Mouse (Mus musculus) erythroblast, embryonic 14.5 days (primary cell): ENCODE measurements around the gene Sirt6. TPM values are rescaled to one million over a fixed set of nuclear protein-coding genes. Genes with fewer than 3 reads are reported as not detected.

Experiments
- H3K27me3 ChIP-seq: 2 replicates; pipeline ENCODE4 v1.6.1; 2012; ENCODE audit warnings: inconsistent platforms; ENCODE audit not compliant: control insufficient read depth
- H3K36me3 ChIP-seq: 2 replicates; pipeline ENCODE4 v1.6.1; 2012; ENCODE audit warnings: mild to moderate bottlenecking, inconsistent platforms; ENCODE audit not compliant: control insufficient read depth
- H3K4me1 ChIP-seq: 2 replicates; pipeline ENCODE4 v1.6.1; 2012; ENCODE audit warnings: inconsistent platforms; ENCODE audit not compliant: control insufficient read depth
- H3K4me3 ChIP-seq: replicated peaks from 2 replicates; pipeline ENCODE3; 2012; ENCODE audit warnings: moderate library complexity, mild to moderate bottlenecking, inconsistent platforms
- H3K9me3 ChIP-seq: 2 replicates; pipeline ENCODE4 v1.6.1; 2012; ENCODE audit warnings: low read length, inconsistent platforms, mixed read lengths; ENCODE audit not compliant: control insufficient read depth
- GATA1 ChIP-seq: IDR thresholded peaks from 2 replicates; pipeline ENCODE4 v1.6.1; 2012; ENCODE audit warnings: low read length, inconsistent platforms, mixed read lengths
- TAL1 ChIP-seq: IDR thresholded peaks from 3 replicates; pipeline ENCODE4 v1.6.1; 2012; ENCODE audit warnings: low read length, inconsistent platforms, mixed read lengths
- polyA plus RNA-seq: library from polyadenylated mRNA; stranded (reverse); fragments of >175 nt; gene quantifications from 2 replicates; pipeline ENCODE4 v1.2.3, GENCODE M21; 2012

The Sirt6 gene
- polyA plus RNA-seq, 1 experiment: 6.6 TPM

DNA sequence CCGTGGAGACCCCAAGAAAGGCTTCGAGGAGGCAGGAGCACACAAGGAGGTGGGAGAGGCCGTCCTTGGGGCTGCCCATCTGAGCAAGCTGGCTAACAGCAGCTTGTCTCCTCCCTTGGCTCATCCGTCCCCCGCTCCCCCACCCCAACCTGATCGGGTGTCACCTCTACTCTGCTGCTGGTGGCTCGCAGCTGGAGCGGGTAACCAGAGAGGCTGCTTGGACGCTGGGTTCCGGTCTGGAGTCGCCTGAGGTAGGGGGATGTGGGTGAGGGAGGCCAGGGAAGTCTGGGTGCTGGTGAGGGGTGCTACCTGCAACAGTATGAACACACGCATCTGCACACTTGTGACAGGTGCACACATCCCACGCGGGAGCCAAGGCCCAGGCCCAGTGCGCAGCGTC, 793 bp upstream of the Sirt6 start, which contains the start of gene Ankrd24:
Ankrd24 (plus strand) TSS at position 151 of the 400 bp plus-strand sequence.
- H3K4me3 ChIP-seq: peak within 1 kb of the TSS; percentile 72
- peaks cover 24% of the 10 kb centered on the region for H3K36me3 ChIP-seq
- TF ChIP-seq TAL1: no peak
- no peak for TF ChIP-seq GATA1
- no peaks in the 10 kb centered on the region for H3K27me3 ChIP-seq
- H3K9me3 ChIP-seq: no peaks in the 10 kb centered on the region
- H3K4me1 ChIP-seq: peaks cover 58% of the 10 kb centered on the region

DNA sequence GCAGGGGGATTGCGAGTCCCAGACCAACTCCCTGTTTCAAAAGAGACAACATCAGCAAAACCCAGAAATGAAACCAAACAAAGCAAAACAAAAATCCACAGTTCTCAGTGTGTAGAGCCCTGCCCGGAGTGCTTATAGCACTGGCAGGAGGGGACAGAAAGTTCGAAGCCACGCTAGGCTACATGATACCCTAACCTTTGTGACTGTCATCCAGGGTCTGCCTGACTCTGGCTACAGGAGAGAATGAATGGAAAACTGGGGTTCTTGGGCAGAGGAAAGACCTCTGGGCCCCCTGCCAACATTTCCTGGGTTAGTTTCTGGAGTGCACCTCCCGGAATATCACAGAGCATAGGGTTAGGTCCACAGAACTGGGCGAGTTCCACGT, 231 bp upstream of the Sirt6 start:
- Histone ChIP-seq H3K4me3 (peak overlapping the region; percentile 72), H3K36me3 (peaks cover 25% of the 10 kb centered on the region), H3K9me3 (no peaks in the 10 kb centered on the region), H3K27me3 (no peaks in the 10 kb centered on the region), H3K4me1 (peaks cover 55% of the 10 kb centered on the region)
- TF ChIP-seq GATA1 (no peak), TAL1 (no peak)

DNA sequence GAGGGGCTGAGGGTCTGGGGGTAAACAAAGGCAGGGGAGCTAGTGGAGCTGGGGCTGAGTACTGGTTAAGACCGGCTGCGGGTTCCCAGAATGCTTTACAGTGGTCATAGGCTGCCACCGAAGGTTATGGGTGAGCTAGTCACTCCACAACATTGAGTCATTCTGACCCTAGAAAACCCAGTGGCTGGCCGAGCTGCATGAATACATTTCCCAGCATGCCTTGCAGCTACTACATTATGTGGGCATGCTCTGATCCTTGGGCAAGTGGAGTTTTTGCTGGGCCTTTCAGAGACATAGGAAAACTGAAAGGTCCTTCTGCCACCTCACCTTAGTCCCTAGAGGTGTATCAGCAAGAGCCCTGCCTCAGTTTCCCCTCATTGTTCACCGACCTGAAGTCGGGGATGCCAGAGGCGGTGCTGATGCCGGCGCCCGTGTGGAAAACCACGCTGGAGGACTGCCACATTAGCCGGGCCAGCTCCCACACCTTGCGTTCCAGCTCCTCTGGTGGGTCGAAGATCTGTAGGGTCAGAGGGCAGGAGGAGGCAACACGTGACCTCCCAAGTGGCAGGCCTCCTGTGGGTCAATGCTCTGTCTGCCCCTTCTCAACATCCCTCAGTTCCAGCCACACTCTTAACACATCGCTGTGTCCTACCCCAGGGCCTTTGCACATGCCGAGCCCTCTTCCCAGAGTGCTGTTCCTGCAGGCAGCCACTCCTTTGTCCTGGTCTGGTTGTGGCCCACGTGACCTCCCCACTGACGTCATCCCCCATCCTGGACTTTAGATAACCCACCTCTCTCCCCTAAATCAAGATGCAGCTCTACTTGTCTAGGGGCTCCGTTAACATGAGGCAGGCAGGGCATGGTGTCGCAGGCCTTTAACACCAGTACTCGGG, 1.2 kb downstream of the Sirt6 start:
- no peaks in the 10 kb centered on the region for H3K27me3 ChIP-seq
- H3K9me3 ChIP-seq: no peaks in the 10 kb centered on the region
- H3K36me3 ChIP-seq: peaks cover 35% of the 10 kb centered on the region
- TF ChIP-seq GATA1: no peak
- no peak for TF ChIP-seq TAL1
- peak overlapping the region; percentile 72 for H3K4me3 ChIP-seq
- H3K4me1 ChIP-seq: peaks cover 53% of the 10 kb centered on the region

DNA sequence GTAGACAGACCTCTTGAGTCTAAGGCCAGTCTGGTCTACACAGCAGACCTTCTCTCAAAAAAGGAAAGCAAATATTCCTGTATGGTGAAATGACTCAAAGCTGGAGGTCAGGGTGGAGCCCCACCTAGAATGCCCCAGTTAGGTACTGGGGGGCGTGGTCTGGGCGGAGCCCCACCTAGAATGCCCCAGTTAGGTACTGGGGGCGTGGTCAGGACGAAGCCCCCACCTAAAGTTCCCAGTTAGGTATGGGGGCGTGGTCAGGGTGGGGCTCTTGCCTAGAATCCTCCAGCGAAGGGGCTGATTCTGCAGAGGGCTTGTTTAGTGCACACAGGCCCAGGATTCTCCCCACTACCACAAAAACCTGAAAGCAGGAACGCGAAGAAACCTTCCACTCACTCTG, 4.2 kb downstream of the Sirt6 start:
- Histone ChIP-seq H3K9me3 (no peaks in the 10 kb centered on the region), H3K4me3 (no peak overlapping the region), H3K36me3 (peaks cover 35% of the 10 kb centered on the region), H3K27me3 (no peaks in the 10 kb centered on the region), H3K4me1 (peaks cover 48% of the 10 kb centered on the region)
- TF ChIP-seq TAL1 (no peak), GATA1 (no peak)

DNA sequence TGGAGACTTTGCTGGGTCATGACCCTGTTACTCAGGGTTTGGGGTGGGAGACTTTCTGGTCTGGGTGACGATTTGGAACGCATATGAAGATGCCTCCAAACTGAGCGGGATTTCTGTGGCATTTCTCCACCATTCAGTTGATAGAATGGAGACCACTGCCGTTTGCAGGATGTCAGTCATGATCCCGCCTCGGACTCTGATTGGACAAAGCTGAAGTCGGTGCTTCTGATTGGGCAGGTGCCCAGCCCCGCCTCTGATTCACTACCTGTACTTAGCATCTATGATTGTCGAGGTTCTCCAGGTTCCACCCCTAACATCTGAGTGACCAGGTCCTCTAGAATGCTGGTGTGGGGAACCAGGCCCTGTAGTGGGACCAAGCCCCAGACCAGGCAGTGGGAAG, 6.8 kb downstream of the Sirt6 start:
- peaks cover 35% of the 10 kb centered on the region for H3K36me3 ChIP-seq
- TF ChIP-seq TAL1 (no peak), GATA1 (no peak)

DNA sequence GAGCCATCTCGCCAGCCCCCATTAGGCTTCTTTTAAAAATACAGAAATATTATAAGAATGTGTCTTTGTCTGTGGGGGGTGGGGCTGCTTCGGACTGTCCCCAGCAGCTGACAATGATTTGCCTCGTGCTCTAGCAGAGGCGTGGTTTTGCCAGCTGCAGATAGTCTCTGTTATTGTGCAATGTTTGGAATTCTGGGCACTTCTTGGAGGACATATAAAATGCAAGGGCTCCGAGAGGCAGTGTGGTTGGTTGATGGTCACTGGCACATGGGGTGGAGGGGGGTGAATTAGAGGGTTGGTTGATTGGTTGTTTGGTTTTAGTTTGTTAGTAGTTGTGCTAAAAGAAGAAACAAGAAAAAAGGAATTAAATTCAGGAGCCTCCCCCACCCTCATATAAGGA, 7.6 kb downstream of the Sirt6 start:
- Histone ChIP-seq H3K27me3 (no peaks in the 10 kb centered on the region), H3K9me3 (no peaks in the 10 kb centered on the region), H3K36me3 (peaks cover 27% of the 10 kb centered on the region), H3K4me1 (peaks cover 16% of the 10 kb centered on the region), H3K4me3 (no peak overlapping the region)
- TF ChIP-seq GATA1 (no peak), TAL1 (no peak)

More for the DNA sequence above, 6.8 kb downstream of the Sirt6 start:
- no peaks in the 10 kb centered on the region for H3K27me3 ChIP-seq
- peaks cover 23% of the 10 kb centered on the region for H3K4me1 ChIP-seq
- no peak overlapping the region for H3K4me3 ChIP-seq
- H3K9me3 ChIP-seq: no peaks in the 10 kb centered on the region

DNA sequence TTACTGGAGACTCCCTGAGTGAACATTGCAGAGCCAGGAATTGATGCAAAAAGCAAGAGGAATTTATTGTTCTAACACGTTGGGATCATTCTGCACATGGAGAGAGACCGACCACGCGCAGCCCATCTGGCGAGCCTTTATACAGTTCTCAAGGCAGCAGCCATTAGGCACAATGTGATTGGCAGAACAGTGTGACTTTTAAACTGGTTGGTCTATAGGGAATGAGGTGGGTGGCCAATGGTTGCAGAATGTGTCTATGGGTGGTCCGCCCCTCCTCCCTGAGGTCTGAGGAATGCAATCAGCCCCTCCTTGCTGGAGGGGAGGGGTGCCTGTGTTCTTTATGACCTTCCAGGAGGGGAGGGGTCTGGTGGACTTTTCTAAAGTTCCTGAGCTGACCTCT, 12.1 kb downstream of the Sirt6 start:
- TF ChIP-seq GATA1 (no peak), TAL1 (no peak)
- Histone ChIP-seq H3K36me3 (no peaks in the 10 kb centered on the region), H3K27me3 (no peaks in the 10 kb centered on the region; the same call in 1 of the 2 replicates), H3K4me3 (no peak overlapping the region), H3K9me3 (0 out of 2 replicates have a peak, but pooled peaks cover 2% of the 10 kb centered on the region), H3K4me1 (no peaks in the 10 kb centered on the region; the same call in 1 of the 2 replicates)

DNA sequence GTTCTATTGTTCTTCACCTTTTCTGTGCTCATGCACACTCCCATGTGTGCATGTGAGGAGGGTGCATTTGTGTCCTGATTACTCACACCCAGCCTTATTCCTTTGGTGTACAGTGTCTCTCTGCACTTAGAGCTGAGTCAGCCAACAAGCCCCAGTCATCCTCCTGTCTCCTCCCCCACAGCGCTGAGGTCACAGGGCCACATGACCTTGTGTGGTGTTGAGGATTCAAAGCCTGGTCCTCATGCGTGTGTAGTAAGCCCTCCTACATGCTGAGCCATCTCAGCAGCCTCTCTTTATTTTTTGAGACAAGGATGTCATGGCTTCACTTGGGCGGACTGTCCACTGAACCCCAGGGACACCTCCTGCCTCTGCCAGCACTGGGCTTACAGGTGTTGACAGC, 14.8 kb downstream of the Sirt6 start:
- Histone ChIP-seq H3K4me1 (no peaks in the 10 kb centered on the region; the same call in 1 of the 2 replicates), H3K4me3 (no peak overlapping the region), H3K9me3 (0 out of 2 replicates have a peak, but pooled peaks cover 2% of the 10 kb centered on the region), H3K36me3 (peaks cover 17% of the 10 kb centered on the region), H3K27me3 (no peaks in the 10 kb centered on the region; the same call in 1 of the 2 replicates)
- no peak for TF ChIP-seq TAL1

DNA sequence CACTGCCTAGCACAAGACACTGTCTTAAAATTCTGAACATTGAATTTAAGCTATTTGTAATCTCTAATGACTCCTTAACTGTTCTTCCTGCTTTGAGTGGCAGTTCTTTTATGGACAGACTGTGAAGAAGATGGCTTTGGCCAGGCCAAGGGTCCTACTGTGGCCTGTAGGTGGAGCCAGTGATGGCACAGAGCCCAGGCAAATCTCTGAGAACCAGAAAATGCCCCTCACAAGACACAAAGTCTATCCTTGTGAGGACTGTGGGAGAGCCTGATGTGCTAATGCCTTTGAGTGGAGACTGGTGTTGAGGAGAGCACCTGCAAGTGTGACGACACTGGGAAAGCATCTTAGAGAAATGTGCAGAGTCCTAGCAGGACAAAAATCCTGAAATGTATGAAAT, 19.3 kb downstream of the Sirt6 start:
- Histone ChIP-seq H3K36me3 (peaks cover 20% of the 10 kb centered on the region), H3K27me3 (no peaks in the 10 kb centered on the region; the same call in 1 of the 2 replicates), H3K4me3 (no peak overlapping the region), H3K4me1 (peaks cover 30% of the 10 kb centered on the region), H3K9me3 (0 out of 2 replicates have a peak, but pooled peaks cover 2% of the 10 kb centered on the region)
- no peak for TF ChIP-seq TAL1
